Mouse (Mus musculus) spleen, adult 2 months (tissue): ENCODE results near the gene Zcwpw1.

ENCODE experiments used
- CTCF ChIP-seq: fragments of 200-500 bp; IDR thresholded peaks from 2 replicates; pipeline ENCODE4 v1.5.1; 2011; ENCODE audit warnings: mild to moderate bottlenecking, inconsistent platforms; ENCODE audit not compliant: insufficient read depth, insufficient read length, insufficient replicate concordance; ENCODE audit errors: extremely low read depth
- POLR2A ChIP-seq: fragments of 200-500 bp; IDR thresholded peaks from 2 replicates; pipeline ENCODE4 v1.6.1; 2011; ENCODE audit warnings: low read depth, low read length, inconsistent platforms

DNA sequence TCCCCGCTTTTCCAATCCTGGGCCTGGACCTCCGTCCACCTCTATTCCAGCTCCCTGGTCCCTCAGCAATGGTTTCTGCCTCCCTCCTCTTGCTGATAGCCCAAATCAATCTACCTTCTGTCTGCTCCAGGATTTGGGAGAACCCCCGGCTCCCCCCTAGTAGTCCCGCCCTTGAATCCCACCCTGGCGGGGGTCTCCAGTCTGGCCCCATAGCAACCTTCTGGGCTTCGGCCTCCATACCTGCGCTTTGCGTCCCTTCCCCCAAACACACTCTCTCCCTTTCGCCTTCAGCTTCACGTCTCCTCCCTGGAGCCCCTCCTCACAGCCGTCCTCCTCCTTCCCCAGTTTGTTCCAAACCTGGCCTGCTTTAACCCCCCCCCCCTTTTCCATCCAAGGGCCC lies 47.1 kb upstream of the Zcwpw1 start:
- no peak for TF ChIP-seq CTCF
- no peak for TF ChIP-seq POLR2A
